Mouse (Mus musculus) stomach, embryonic 15.5 days (tissue): Measurements from ENCODE around the gene Amdhd2. TPM values are rescaled to one million over a fixed set of nuclear protein-coding genes. Genes with fewer than 3 reads are reported as not detected.

Experiments used
- ATAC-seq: fragments of 200-750 bp; cut with Nextera tagmentation; 2 replicates; pipeline ENCODE4 v1.8.0; 2017; ENCODE audit warnings: low read depth, moderate number of reproducible peaks, moderate TSS enrichment; ENCODE audit not compliant: insufficient read depth, low FRiP score
- H3K27ac ChIP-seq: fragments of 300-500 bp; sonication (generic); 2 replicates; pipeline ENCODE4 v1.5.1; 2015; ENCODE audit warnings: mild to moderate bottlenecking, inconsistent platforms
- H3K27me3 ChIP-seq: fragments of 300-500 bp; sonication (generic); replicated peaks from 2 replicates; pipeline ENCODE4 v1.6.1; 2015; ENCODE audit warnings: inconsistent platforms
- H3K36me3 ChIP-seq: fragments of 300-500 bp; sonication (generic); 2 replicates; pipeline ENCODE4 v1.6.1; 2015; ENCODE audit warnings: inconsistent platforms
- H3K4me1 ChIP-seq: fragments of 300-500 bp; sonication (generic); 2 replicates; pipeline ENCODE4 v1.6.1; 2015; ENCODE audit warnings: inconsistent platforms
- H3K4me2 ChIP-seq: fragments of 300-500 bp; sonication (generic); 2 replicates; pipeline ENCODE4 v1.6.1; 2015; ENCODE audit warnings: mild to moderate bottlenecking, inconsistent platforms
- H3K4me3 ChIP-seq: fragments of 300-500 bp; sonication (generic); replicated peaks from 2 replicates; pipeline ENCODE4 v1.5.1; 2015; ENCODE audit warnings: inconsistent platforms
- H3K9ac ChIP-seq: fragments of 300-500 bp; sonication (generic); 2 replicates; pipeline ENCODE4 v1.6.1; 2015; ENCODE audit warnings: inconsistent platforms
- H3K9me3 ChIP-seq: fragments of 300-500 bp; sonication (generic); 2 replicates; pipeline ENCODE4 v1.6.1; 2016; ENCODE audit warnings: inconsistent platforms
- WGBS: fragments of 180-500 bp; shearing (Covaris S2); methylation state at CpG from one replicate; pipeline ENCODE4 v1.1.7; 2015; 5-methylcytosine and 5-hydroxymethylcytosine counted together
- polyA plus RNA-seq: library from polyadenylated mRNA; unstranded; fragments of >200 nt; fragmentation: Nextera tagmentation; extraction: Ambion mirVana; gene quantifications from 2 replicates; pipeline ENCODE4 v1.2.1, GENCODE M21; 2015

Gene Amdhd2
- polyA plus RNA-seq, 1 experiment from 2014 or later = 25.1 TPM

DNA sequence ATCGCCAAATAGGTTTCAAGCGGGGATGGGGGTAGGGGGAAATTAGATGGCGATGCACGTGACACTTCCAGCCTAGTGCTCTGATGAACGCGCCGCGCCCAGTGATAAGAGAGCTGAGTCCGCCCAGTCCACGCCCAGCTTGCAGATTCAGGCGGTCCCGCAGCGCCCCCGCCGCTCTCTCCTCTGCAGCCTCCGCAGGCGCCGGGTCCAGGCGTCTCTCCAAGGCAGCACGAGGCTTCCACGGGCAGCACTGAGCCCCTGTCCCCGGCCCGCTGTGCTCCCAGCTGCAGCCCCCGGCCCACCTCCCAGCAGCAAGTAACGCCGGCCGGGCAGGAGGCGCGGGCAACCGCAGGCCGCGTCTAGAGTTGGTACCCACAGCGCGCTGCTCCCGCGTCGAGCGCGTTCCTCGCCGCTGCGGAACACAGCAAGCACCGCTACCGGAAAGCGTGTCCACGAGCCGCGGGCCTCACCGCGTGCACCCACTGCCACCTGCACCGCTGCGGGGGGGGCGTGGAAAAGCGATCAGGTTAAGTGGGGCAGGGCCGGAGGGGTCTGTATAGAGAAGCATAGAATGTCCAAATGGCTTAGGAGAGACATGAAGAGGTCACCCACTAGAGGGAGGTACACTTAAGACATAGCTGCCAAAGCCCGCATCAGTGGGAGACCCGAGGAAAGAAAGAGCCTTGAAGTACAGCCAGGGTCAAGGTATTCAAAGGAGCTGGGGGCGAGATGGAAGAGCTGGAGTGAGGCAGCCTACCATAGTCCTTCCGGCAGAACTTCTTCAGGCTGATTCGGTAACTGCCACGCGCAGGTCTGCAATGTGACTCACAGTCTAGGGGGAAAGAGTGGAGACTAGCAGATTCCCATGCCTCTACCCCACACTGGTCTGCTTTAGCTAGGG lies 43.1 kb upstream of the Amdhd2 start:
- 4% methylated on average over 62 of the region's 62 CpGs for WGBS
- Histone ChIP-seq H3K36me3 (no peaks in the 10 kb centered on the region), H3K9ac (peak overlapping the region; percentile 36; the same call in 1 of the 2 replicates), H3K4me1 (peaks cover 68% of the 10 kb centered on the region), H3K27ac (peak overlapping the region; percentile 8; the same call in 1 of the 2 replicates), H3K27me3 (peaks cover 5% of the 10 kb centered on the region; the same call in 1 of the 2 replicates), H3K4me2 (peak overlapping the region; percentile 95), H3K4me3 (peak overlapping the region; percentile 73), H3K9me3 (no peaks in the 10 kb centered on the region)
- ATAC-seq = peak; percentile 7; the same call in 1 of the 2 replicates

DNA sequence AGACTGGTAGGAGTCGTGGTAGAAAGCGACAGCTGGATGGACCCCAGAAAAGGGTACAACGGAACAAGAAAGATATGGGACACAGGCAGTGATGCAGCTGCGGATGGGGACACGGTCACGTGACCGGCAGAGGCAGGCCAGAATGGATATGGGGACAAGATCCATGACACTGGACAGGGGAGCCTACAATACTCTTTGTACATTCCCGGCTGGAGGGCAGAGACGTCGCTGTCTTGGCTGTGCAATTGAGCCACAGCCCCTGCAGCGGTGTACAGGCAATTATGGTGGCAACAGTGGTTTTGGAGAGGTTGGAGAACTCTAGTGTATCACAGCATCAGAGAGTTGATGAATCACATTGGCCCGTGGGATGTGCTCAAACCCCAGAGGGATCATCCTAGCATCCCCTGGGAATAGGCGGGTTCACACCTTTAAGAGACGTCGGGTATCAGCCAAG lies 42.4 kb upstream of the Amdhd2 start:
- Histone ChIP-seq H3K9me3 (no peaks in the 10 kb centered on the region), H3K36me3 (no peaks in the 10 kb centered on the region), H3K4me3 (peak overlapping the region; percentile 73), H3K4me2 (peak overlapping the region; percentile 95), H3K9ac (0 out of 2 replicates have a peak overlapping the region, but pooled peaks have one; percentile 67), H3K27me3 (peaks cover 5% of the 10 kb centered on the region; the same call in 1 of the 2 replicates), H3K27ac (no peak overlapping the region; the same call in 1 of the 2 replicates), H3K4me1 (peaks cover 61% of the 10 kb centered on the region)
- no peak for ATAC-seq
- 9% methylated on average over 15 of the region's 15 CpGs for WGBS

DNA sequence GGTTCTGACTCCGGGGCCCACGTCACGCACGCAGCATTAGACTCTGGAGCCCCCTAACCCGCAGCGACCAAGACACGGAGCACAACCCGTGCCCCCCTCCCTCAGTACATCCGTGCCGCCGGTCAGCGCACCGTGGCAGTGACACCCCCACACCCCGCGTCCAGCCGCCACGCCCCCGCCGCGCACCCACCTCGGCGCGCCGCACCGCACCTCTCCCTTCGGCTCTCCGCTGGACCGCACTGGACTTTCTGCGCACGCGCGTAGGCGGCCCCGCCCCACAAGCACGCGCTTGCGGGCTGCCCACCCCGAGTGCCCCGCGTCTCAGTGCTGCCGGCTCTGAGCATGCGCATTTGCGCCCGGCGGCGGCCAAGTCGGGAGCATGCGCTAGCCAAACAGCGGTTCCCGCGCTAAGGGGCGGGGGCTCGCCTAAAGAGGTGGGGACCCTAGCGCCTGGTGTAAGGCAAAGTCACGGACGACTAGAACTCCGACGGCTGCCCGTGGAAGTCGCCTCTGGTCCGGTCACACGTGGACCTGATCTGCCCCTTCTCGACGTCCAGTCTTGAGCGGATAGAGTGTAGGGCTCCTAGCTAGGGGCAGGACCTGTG lies 41.8 kb upstream of the Amdhd2 start, which contains the start of gene Tbc1d24:
Gene Tbc1d24 (minus strand): TSS at position 279 of the 605 bp plus-strand sequence.
- Histone ChIP-seq H3K4me1 (peaks cover 55% of the 10 kb centered on the region), H3K4me2 (peak within 1 kb of the TSS; percentile 95), H3K27ac (peak within 1 kb of the TSS; percentile 8), H3K9me3 (no peaks in the 10 kb centered on the region), H3K4me3 (peak within 1 kb of the TSS; percentile 73), H3K9ac (peak within 1 kb of the TSS; percentile 67), H3K36me3 (no peaks in the 10 kb centered on the region), H3K27me3 (peaks cover 5% of the 10 kb centered on the region; the same call in 1 of the 2 replicates)
- peak; percentile 55 for ATAC-seq
- WGBS = under 1% methylated on average over 52 of the region's 65 CpGs

DNA sequence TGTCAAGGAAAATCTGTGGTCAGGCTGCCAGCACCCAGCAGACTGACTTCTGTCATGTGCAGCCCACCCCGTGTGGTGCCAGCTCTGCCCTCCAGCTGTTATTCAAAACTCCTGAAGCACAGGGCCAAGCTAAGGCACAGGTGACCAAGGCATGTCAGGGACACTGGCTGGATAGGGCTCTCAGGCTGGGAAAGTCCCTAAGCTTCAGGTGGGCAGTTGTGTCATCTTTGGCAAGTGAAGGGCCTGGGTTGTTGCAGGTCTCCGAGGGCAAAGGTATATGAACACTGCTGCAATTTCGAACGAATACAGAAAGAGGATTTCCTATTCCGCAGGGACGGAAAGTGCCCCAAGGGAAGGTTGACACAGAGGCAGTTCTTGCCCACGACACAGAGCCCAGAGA lies 41.3 kb upstream of the Amdhd2 start:
- Histone ChIP-seq H3K9me3 (no peaks in the 10 kb centered on the region), H3K36me3 (no peaks in the 10 kb centered on the region), H3K4me1 (peaks cover 55% of the 10 kb centered on the region), H3K4me3 (peak overlapping the region; percentile 73), H3K27me3 (peaks cover 5% of the 10 kb centered on the region; the same call in 1 of the 2 replicates), H3K27ac (no peak overlapping the region), H3K9ac (peak overlapping the region; percentile 67), H3K4me2 (peak overlapping the region; percentile 95)
- 3% methylated on average over 7 of the region's 7 CpGs for WGBS
- no peak for ATAC-seq

GRCm38 (mm10) chr17:24203611-24204534 lies 40.3 kb upstream of the Amdhd2 start:
- peak overlapping the region; percentile 95 for H3K4me2 ChIP-seq
- peaks cover 5% of the 10 kb centered on the region; the same call in 1 of the 2 replicates for H3K27me3 ChIP-seq
- H3K4me3 ChIP-seq = peak overlapping the region; percentile 73; the same call in 1 of the 2 replicates
- no peaks in the 10 kb centered on the region for H3K9me3 ChIP-seq
- no peaks in the 10 kb centered on the region for H3K36me3 ChIP-seq
- no peak for ATAC-seq
- H3K9ac ChIP-seq = no peak overlapping the region
- peaks cover 50% of the 10 kb centered on the region for H3K4me1 ChIP-seq
- H3K27ac ChIP-seq = no peak overlapping the region; the same call in 1 of the 2 replicates
- WGBS = 56% methylated on average over 3 of the region's 3 CpGs

GRCm38 (mm10) chr17:24203068-24203467 lies 39.5 kb upstream of the Amdhd2 start:
- Histone ChIP-seq H3K9ac (no peak overlapping the region), H3K4me1 (peaks cover 42% of the 10 kb centered on the region), H3K4me3 (no peak overlapping the region), H3K4me2 (no peak overlapping the region), H3K36me3 (no peaks in the 10 kb centered on the region), H3K27me3 (peaks cover 2% of the 10 kb centered on the region; the same call in 1 of the 2 replicates), H3K9me3 (no peaks in the 10 kb centered on the region), H3K27ac (no peak overlapping the region)
- ATAC-seq = peak; percentile 47; the same call in 1 of the 2 replicates
- WGBS = 50% methylated on average over 4 of the region's 4 CpGs

DNA sequence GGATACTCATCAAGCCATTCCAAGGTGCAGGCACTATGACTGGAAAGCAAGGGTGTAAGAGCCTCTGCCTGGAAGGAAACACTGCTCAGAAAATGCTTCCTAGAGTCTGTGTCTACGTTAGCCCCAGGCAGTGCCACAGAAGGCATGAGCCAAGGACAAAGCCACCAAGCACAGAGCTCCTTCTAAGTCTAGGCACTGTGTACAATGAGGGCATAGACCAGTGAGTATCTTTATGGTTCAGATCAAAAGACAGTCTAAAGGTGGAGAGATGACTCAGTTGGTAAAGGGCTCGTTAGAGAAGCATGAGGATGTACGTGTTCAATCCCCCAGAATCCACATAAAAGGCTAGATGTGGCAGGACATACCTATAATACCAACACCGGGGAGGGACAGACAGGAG lies 37.5 kb upstream of the Amdhd2 start:
- Histone ChIP-seq H3K4me2 (no peak overlapping the region), H3K36me3 (no peaks in the 10 kb centered on the region), H3K4me1 (peaks cover 24% of the 10 kb centered on the region), H3K27me3 (no peaks in the 10 kb centered on the region; the same call in 1 of the 2 replicates), H3K9ac (no peak overlapping the region), H3K9me3 (no peaks in the 10 kb centered on the region), H3K4me3 (no peak overlapping the region), H3K27ac (no peak overlapping the region)
- no peak for ATAC-seq
- 81% methylated on average over 4 of the region's 4 CpGs for WGBS

- Histone ChIP-seq H3K36me3 (no peaks in the 10 kb centered on the region), H3K27me3 (no peaks in the 10 kb centered on the region), H3K4me3 (no peak overlapping the region), H3K9ac (no peak overlapping the region), H3K9me3 (no peaks in the 10 kb centered on the region), H3K27ac (no peak overlapping the region), H3K4me1 (peaks cover 13% of the 10 kb centered on the region), H3K4me2 (no peak overlapping the region)
- WGBS = 60% methylated on average over 4 of the region's 4 CpGs
- no peak for ATAC-seq
Measured at GRCm38 (mm10) chr17:24199741-24200140, 36.2 kb upstream of the Amdhd2 start.

GRCm38 (mm10) chr17:24199252-24199651 lies 35.7 kb upstream of the Amdhd2 start:
- 77% methylated on average over 4 of the region's 4 CpGs for WGBS
- no peaks in the 10 kb centered on the region for H3K9me3 ChIP-seq
- H3K4me2 ChIP-seq = no peak overlapping the region
- no peak overlapping the region for H3K9ac ChIP-seq
- peaks cover 8% of the 10 kb centered on the region; the same call in 1 of the 2 replicates for H3K4me1 ChIP-seq
- no peak overlapping the region for H3K4me3 ChIP-seq
- no peak overlapping the region for H3K27ac ChIP-seq
- no peaks in the 10 kb centered on the region for H3K36me3 ChIP-seq
- no peak for ATAC-seq
- H3K27me3 ChIP-seq = no peaks in the 10 kb centered on the region

GRCm38 (mm10) chr17:24197032-24197824 lies 33.7 kb upstream of the Amdhd2 start:
- H3K9me3 ChIP-seq = no peaks in the 10 kb centered on the region
- no peak; the same call in 1 of the 2 replicates for ATAC-seq
- 57% methylated on average over 15 of the region's 15 CpGs for WGBS

More at GRCm38 (mm10) chr17:24197032-24197824, 33.7 kb upstream of the Amdhd2 start:
- Histone ChIP-seq H3K4me1 (0 out of 2 replicates have a peak, but pooled peaks cover 3% of the 10 kb centered on the region), H3K27me3 (no peaks in the 10 kb centered on the region), H3K4me3 (no peak overlapping the region), H3K4me2 (no peak overlapping the region), H3K36me3 (no peaks in the 10 kb centered on the region), H3K27ac (no peak overlapping the region), H3K9ac (no peak overlapping the region)
